In genomic region chr16:30267359-30267758, GRCm38 (mm10) we compare ENCODE assay signal across 32 mouse cellular contexts. TPM values are rescaled to one million over a fixed set of nuclear protein-coding genes. Genes with fewer than 3 reads are reported as not detected.
A peak's percentile ranks its signal among the peaks of the same experiment; 100 is the strongest.
DNase-seq lines count a peak whose midpoint lies in the region; ATAC-seq and TF ChIP-seq lines count a peak whose summit lies in the region.
"Had no signal": no experiment of that assay in that cellular context is flagged by ENCODE, and none has a peak within 500 bp of the region (broad histone marks: within the 10 kb centered on the region; RNA-seq: fewer than 3 reads in every experiment).

TSS of gene Cpn2 (minus strand) at chr16:30267499.

- no peak for TF ChIP-seq CTCF in liver, embryonic 14.5 days (IDR thresholded peaks at IDR 0.05; ENCODE audit: low read depth)
- no peak for TF ChIP-seq CTCF in forebrain, postnatal 0 days (IDR thresholded peaks at IDR 0.05; ENCODE audit: low read depth)

- peak; percentile 48 for DNase-seq in adrenal gland, postnatal 14 days
- DNase-seq in adrenal gland, adult 18-20 months (ENCODE audit: low spot score in 2 of 2): no peak
- DNase-seq in limb, embryonic 10.5 days (ENCODE audit: low spot score): no peak
- DNase-seq in liver, embryonic 14.5 days (ENCODE audit: low read depth in 3 of 3, low spot score in 3 of 3): peak in 2 of 3 experiments; percentile 15 to 17
- DNase-seq in urinary bladder, postnatal 10 days (ENCODE audit: low spot score): no peak
- no peak for DNase-seq in lung, postnatal 10 days
- DNase-seq in forebrain, postnatal 0 days: no peak
- DNase-seq: cerebellum, adult 18-20 months; gastrocnemius, adult 2 months; heart, adult 11 months; heart, postnatal 10 days; kidney, adult 2 months; layer of hippocampus, adult 9-11 months; right cerebral cortex, adult 18-20 months; right cerebral cortex, postnatal 4 days; thymus, postnatal 36 days had no signal

- H3K36me3 ChIP-seq in limb, embryonic 10.5 days: no peaks in the 10 kb centered on the region
- H3K36me3 ChIP-seq in liver, embryonic 14.5 days (replicated peaks; ENCODE audit: control insufficient read depth, insufficient read depth, low read depth): no peaks in the 10 kb centered on the region
- no peaks in the 10 kb centered on the region for H3K36me3 ChIP-seq in forebrain, postnatal 0 days (ENCODE audit: insufficient read depth)
- H3K36me3 ChIP-seq: embryonic facial prominence, embryonic 12.5 days; heart, embryonic 12.5 days; hindbrain, embryonic 12.5 days; limb, embryonic 15.5 days; midbrain, embryonic 10.5 days; stomach, embryonic 15.5 days had no signal

- peak within 1 kb of the TSS; percentile 49 for H3K4me2 ChIP-seq in liver, embryonic 14.5 days (ENCODE audit: low read depth)
- no peak within 1 kb of the TSS for H3K4me2 ChIP-seq in forebrain, postnatal 0 days (ENCODE audit: low read depth)
- H3K4me2 ChIP-seq: embryonic facial prominence, embryonic 12.5 days; forebrain, embryonic 13.5 days; heart, embryonic 12.5 days; hindbrain, embryonic 12.5 days; limb, embryonic 15.5 days; stomach, embryonic 15.5 days had no signal

- no peak within 1 kb of the TSS; the same call in 1 of the 2 replicates for H3K9ac ChIP-seq in liver, embryonic 14.5 days (replicated peaks)
- H3K9ac ChIP-seq in forebrain, postnatal 0 days: no peak within 1 kb of the TSS
- H3K9ac ChIP-seq: embryonic facial prominence, embryonic 12.5 days; forebrain, embryonic 13.5 days; heart, embryonic 12.5 days; hindbrain, embryonic 12.5 days; limb, embryonic 15.5 days; stomach, embryonic 15.5 days had no signal

- 0 out of 2 replicates have a peak, but pooled peaks have one; percentile 41 for ATAC-seq in liver, embryonic 14.5 days (ENCODE audit: insufficient read depth)
- ATAC-seq in forebrain, postnatal 0 days: no peak
- ATAC-seq: forebrain, embryonic 13.5 days; lung, postnatal 0 days; midbrain, embryonic 16.5 days had no signal

- no peak within 1 kb of the TSS for H3K4me3 ChIP-seq in limb, embryonic 10.5 days
- peak within 1 kb of the TSS; percentile 26 to 50 for H3K4me3 ChIP-seq in liver, embryonic 14.5 days (ENCODE audit: insufficient read depth in 1 of 2, low read depth in 2 of 2, low read length in 2 of 2)
- no peak within 1 kb of the TSS for H3K4me3 ChIP-seq in forebrain, postnatal 0 days (ENCODE audit: low read depth, low read length)
- H3K4me3 ChIP-seq: embryonic facial prominence, embryonic 12.5 days; forebrain, embryonic 13.5 days; gastrocnemius, adult 2 months; heart, embryonic 12.5 days; hindbrain, embryonic 12.5 days; limb, embryonic 15.5 days; midbrain, embryonic 10.5 days; myocyte; stomach, embryonic 15.5 days had no signal

- 80% methylated on average over 5 of the region's 5 CpGs for WGBS in limb, embryonic 10.5 days
- 40% methylated on average over 5 of the region's 5 CpGs for WGBS in liver, embryonic 14.5 days (ENCODE audit: insufficient replicate concordance)
- WGBS in forebrain, postnatal 0 days: 79% methylated on average over 5 of the region's 5 CpGs

- no peak for TF ChIP-seq EP300 in liver, embryonic 14.5 days (IDR thresholded peaks at IDR 0.05; ENCODE audit: low read depth)

- H3K4me1 ChIP-seq in limb, embryonic 10.5 days: peaks cover 28% of the 10 kb centered on the region
- H3K4me1 ChIP-seq in liver, embryonic 14.5 days (replicated peaks; ENCODE audit: control insufficient read depth in 2 of 2, insufficient read depth in 2 of 2, low read length in 1 of 2): no peaks in the 10 kb centered on the region
- no peaks in the 10 kb centered on the region; the same call in 1 of the 2 replicates for H3K4me1 ChIP-seq in forebrain, postnatal 0 days (ENCODE audit: insufficient read depth)
- H3K4me1 ChIP-seq: hindbrain, embryonic 12.5 days had no signal

- H3K9me3 ChIP-seq in limb, embryonic 10.5 days (replicated peaks): no peaks in the 10 kb centered on the region
- no peaks in the 10 kb centered on the region for H3K9me3 ChIP-seq in liver, embryonic 14.5 days (ENCODE audit: control insufficient read depth, low read length)
- H3K9me3 ChIP-seq in forebrain, postnatal 0 days (ENCODE audit: low read length): no peaks in the 10 kb centered on the region
- H3K9me3 ChIP-seq: embryonic facial prominence, embryonic 12.5 days; forebrain, embryonic 13.5 days; heart, embryonic 12.5 days; hindbrain, embryonic 12.5 days; limb, embryonic 15.5 days; midbrain, embryonic 10.5 days; stomach, embryonic 15.5 days had no signal

- H3K27ac ChIP-seq in limb, embryonic 10.5 days: 0 out of 2 replicates have a peak within 1 kb of the TSS, but pooled peaks have one; percentile 22
- no peak within 1 kb of the TSS for H3K27ac ChIP-seq in liver, embryonic 14.5 days
- H3K27ac ChIP-seq in forebrain, postnatal 0 days (ENCODE audit: low read depth, low read length): no peak within 1 kb of the TSS
- H3K27ac ChIP-seq: embryonic facial prominence, embryonic 12.5 days; forebrain, embryonic 13.5 days; gastrocnemius, adult 2 months; hindbrain, embryonic 12.5 days; kidney, postnatal 0 days; limb, embryonic 15.5 days; midbrain, embryonic 10.5 days; stomach, embryonic 15.5 days had no signal

- H3K27me3 ChIP-seq in limb, embryonic 10.5 days (ENCODE audit: low read depth, poor library complexity, severe bottlenecking): 0 out of 2 replicates have a peak, but pooled peaks cover 5% of the 10 kb centered on the region
- H3K27me3 ChIP-seq in liver, embryonic 14.5 days (ENCODE audit: control insufficient read depth, insufficient read depth, low read length): no peaks in the 10 kb centered on the region
- H3K27me3 ChIP-seq in forebrain, postnatal 0 days (ENCODE audit: insufficient read depth, low read length): no peaks in the 10 kb centered on the region
- H3K27me3 ChIP-seq: forebrain, embryonic 13.5 days; limb, embryonic 15.5 days; stomach, embryonic 15.5 days had no signal

RNA-seq across cellular contexts. Expression of gene Cpn2, which starts in this region (rescaled TPM):
- 7.5 and 28.6 TPM in 2 replicates for total RNA-seq in adrenal gland, postnatal 14 days (2021)
- 1 to 10 TPM; 1.1 to 2.6 TPM for total RNA-seq in adrenal gland, adult 18-20 months (2021)
- not detected in 2 replicates for polyA plus RNA-seq in limb, embryonic 10.5 days (2016; fragmentation: Nextera tagmentation; extraction: Ambion mirVana)
- 4.8 and 5.6 TPM in 2 replicates for polyA plus RNA-seq in liver, embryonic 14.5 days (2012; rRNA removed)
- polyA plus RNA-seq in liver, embryonic 14.5 days (2014; fragmentation: Nextera tagmentation; extraction: Ambion mirVana): 2.1 and 2.8 TPM in 2 replicates
- not detected in 2 replicates for total RNA-seq in forebrain, postnatal 0 days (2014; rRNA removed)
- not detected in 2 replicates for polyA plus RNA-seq in forebrain, postnatal 0 days (2015; fragmentation: Nextera tagmentation; extraction: Ambion mirVana)
- total RNA-seq: ES-E14; gastrocnemius, adult 2 months; left cerebral cortex, adult 18-20 months; left cerebral cortex, postnatal 25 days had no signal
- polyA plus RNA-seq: embryonic facial prominence, embryonic 12.5 days; forebrain, embryonic 13.5 days; frontal cortex, adult 2 months; heart, embryonic 12.5 days; hindbrain, embryonic 12.5 days; kidney, postnatal 0 days; limb, embryonic 15.5 days; midbrain, embryonic 10.5 days; midbrain, embryonic 16.5 days; myocyte; neural tube, embryonic 14.5 days had no signal

Comparison
In these comparisons a context has a peak if more than half of its experiments do, and no peak if none do; other contexts are left out.
1. DNase-seq: peak in adrenal gland, postnatal 14 days (single experiment) and liver, embryonic 14.5 days (2 of 3); none in adrenal gland, adult 18-20 months (0 of 2), limb, embryonic 10.5 days (single experiment), urinary bladder, postnatal 10 days (single experiment), lung, postnatal 10 days (single experiment) and forebrain, postnatal 0 days (single experiment).
2. H3K4me3 ChIP-seq: peak in liver, embryonic 14.5 days (2 of 2); none in limb, embryonic 10.5 days (single experiment) and forebrain, postnatal 0 days (single experiment).